Mouse (Mus musculus) midbrain, embryonic 15.5 days (tissue): ENCODE results near the gene Tmco5. TPM values are rescaled to one million over a fixed set of nuclear protein-coding genes. Genes with fewer than 3 reads are reported as not detected.
"Not testable (repeated sequence)": the region's sequence is repeated elsewhere in the genome, so short reads cannot be mapped to it uniquely, and the experiment has no call there.

Experiments used
- ATAC-seq: fragments of 200-750 bp; cut with Nextera tagmentation; replicated peaks from 2 replicates; pipeline ENCODE4 v1.8.0; 2017; ENCODE audit warnings: moderate TSS enrichment
- H3K27ac ChIP-seq: fragments of 300-500 bp; sonication (generic); 2 replicates; pipeline ENCODE4 v1.5.1; 2015; ENCODE audit warnings: mild to moderate bottlenecking, inconsistent platforms
- H3K27me3 ChIP-seq: fragments of 300-500 bp; sonication (generic); replicated peaks from 2 replicates; pipeline ENCODE4 v1.6.1; 2015; ENCODE audit warnings: inconsistent platforms
- H3K36me3 ChIP-seq: fragments of 300-500 bp; sonication (generic); replicated peaks from 2 replicates; pipeline ENCODE4 v1.6.1; 2015; ENCODE audit warnings: inconsistent platforms
- H3K4me1 ChIP-seq: fragments of 300-500 bp; sonication (generic); 2 replicates; pipeline ENCODE4 v1.6.1; 2015; ENCODE audit warnings: inconsistent platforms
- H3K4me2 ChIP-seq: fragments of 300-500 bp; sonication (generic); 2 replicates; pipeline ENCODE4 v1.6.1; 2015; ENCODE audit warnings: inconsistent platforms, mild to moderate bottlenecking, moderate library complexity
- H3K4me3 ChIP-seq: fragments of 300-500 bp; sonication (generic); 2 replicates; pipeline ENCODE4 v1.5.1; 2015; ENCODE audit warnings: mild to moderate bottlenecking, inconsistent platforms
- H3K9ac ChIP-seq: fragments of 300-500 bp; sonication (generic); 2 replicates; pipeline ENCODE4 v1.6.1; 2015; ENCODE audit warnings: mild to moderate bottlenecking, inconsistent platforms
- H3K9me3 ChIP-seq: fragments of 300-500 bp; sonication (generic); 2 replicates; pipeline ENCODE4 v1.6.1; 2016; ENCODE audit warnings: inconsistent platforms
- WGBS: fragments of 180-500 bp; shearing (Covaris S2); methylation state at CpG from one replicate; pipeline ENCODE4 v1.1.7; 2015; ENCODE audit warnings: mixed read lengths; 5-methylcytosine and 5-hydroxymethylcytosine counted together
- polyA plus RNA-seq: library from polyadenylated mRNA; unstranded; fragments of >200 nt; fragmentation: Nextera tagmentation; extraction: Ambion mirVana; gene quantifications from 2 replicates; pipeline ENCODE4 v1.2.1, GENCODE M21; 2015

Tmco5 gene
- polyA plus RNA-seq, 1 experiment from 2014 or later, result not detected

- Histone ChIP-seq H3K36me3 (no peaks in the 10 kb centered on the region), H3K4me2 (no peak overlapping the region), H3K27me3 (no peaks in the 10 kb centered on the region), H3K27ac (no peak overlapping the region), H3K4me1 (no peaks in the 10 kb centered on the region), H3K4me3 (no peak overlapping the region), H3K9ac (no peak overlapping the region), H3K9me3 (no peaks in the 10 kb centered on the region)
- 88% methylated on average over 7 of the region's 7 CpGs for WGBS
- no peak for ATAC-seq
These were observed 53.7 kb downstream of the Tmco5 start for GRCm38 (mm10) chr2:116932218-116932617.

- H3K27me3 ChIP-seq, ATAC-seq, H3K4me3 ChIP-seq, H3K36me3 ChIP-seq, H3K9ac ChIP-seq, H3K4me2 ChIP-seq, H3K9me3 ChIP-seq, H3K27ac ChIP-seq, H3K4me1 ChIP-seq: not testable (repeated sequence)
- WGBS, result 100% methylated on average over 1 of the region's 1 CpGs
These were observed 55.7 kb downstream of the Tmco5 start for GRCm38 (mm10) chr2:116934236-116934635.

- no peaks in the 10 kb centered on the region for H3K4me1 ChIP-seq
- H3K27ac ChIP-seq, result no peak overlapping the region
- ATAC-seq, result no peak
- H3K4me3 ChIP-seq, result no peak overlapping the region
- H3K36me3 ChIP-seq, result no peaks in the 10 kb centered on the region
- H3K9ac ChIP-seq, result no peak overlapping the region
- H3K9me3 ChIP-seq, result no peaks in the 10 kb centered on the region
- H3K4me2 ChIP-seq, result no peak overlapping the region
- no peaks in the 10 kb centered on the region for H3K27me3 ChIP-seq
These were observed 56.3 kb downstream of the Tmco5 start for GRCm38 (mm10) chr2:116934776-116935175.

GRCm38 (mm10) chr2:116936371-116936770, 57.9 kb downstream of the Tmco5 start:
- H3K9me3 ChIP-seq, result no peaks in the 10 kb centered on the region
- WGBS, result 74% methylated on average over 2 of the region's 2 CpGs
- ATAC-seq, result no peak
- H3K4me1 ChIP-seq, result no peaks in the 10 kb centered on the region
- H3K9ac ChIP-seq, result no peak overlapping the region
- H3K27me3 ChIP-seq, result no peaks in the 10 kb centered on the region
- H3K4me2 ChIP-seq, result no peak overlapping the region
- no peaks in the 10 kb centered on the region for H3K36me3 ChIP-seq
- no peak overlapping the region for H3K27ac ChIP-seq
- H3K4me3 ChIP-seq, result no peak overlapping the region

- WGBS, result 93% methylated on average over 1 of the region's 1 CpGs
- Histone ChIP-seq H3K27me3 (no peaks in the 10 kb centered on the region), H3K4me1 (no peaks in the 10 kb centered on the region), H3K9ac (no peak overlapping the region), H3K27ac (no peak overlapping the region), H3K4me3 (no peak overlapping the region), H3K36me3 (no peaks in the 10 kb centered on the region), H3K9me3 (no peaks in the 10 kb centered on the region), H3K4me2 (no peak overlapping the region)
- ATAC-seq, result no peak
These were observed 58.7 kb downstream of the Tmco5 start for GRCm38 (mm10) chr2:116937166-116937565.

GRCm38 (mm10) chr2:116941816-116942215, 63.3 kb downstream of the Tmco5 start:
- 93% methylated on average over 3 of the region's 3 CpGs for WGBS
- no peak for ATAC-seq
- Histone ChIP-seq H3K27ac (no peak overlapping the region), H3K4me1 (no peaks in the 10 kb centered on the region), H3K4me3 (no peak overlapping the region), H3K36me3 (no peaks in the 10 kb centered on the region), H3K27me3 (no peaks in the 10 kb centered on the region), H3K4me2 (no peak overlapping the region), H3K9ac (no peak overlapping the region), H3K9me3 (no peaks in the 10 kb centered on the region)

Other genes with a start within 250 kb of the Tmco5 start
- gene Spred1, start 242.7 kb downstream of the Tmco5 start, polyA plus RNA-seq, result 10.6 and 11.2 TPM in 2 replicates